Mouse (Mus musculus) adrenal gland, adult 18-20 months (tissue): ENCODE results near the gene Dnah3. TPM values are rescaled to one million over a fixed set of nuclear protein-coding genes. Genes with fewer than 3 reads are reported as not detected.

Source experiments
- DNase-seq, 2 experiments: peaks; one replicate each; pipeline ENCODE4 v3.0.0; 2021 to 2022; ENCODE audit warnings: low spot score in 2 of 2
- long read RNA-seq, 2 experiments: library from polyadenylated mRNA; stranded (forward); transcript quantifications; one replicate each; pipeline ENCODE4 v2.0.0; 2021
- total RNA-seq, 2 experiments: library from RNA; stranded (reverse); gene quantifications; 1 replicate in 1 of 2; 2 replicates in 1 of 2; pipeline ENCODE4 v1.2.3; 2021

Gene Dnah3
- total RNA-seq, result under 1 TPM; 0.03 to 0.26 TPM
- long read RNA-seq, experiment 1, result 0 reads
- long read RNA-seq, experiment 2, result 0 reads

- no peak for DNase-seq
These were observed at the start of gene Dnah3 for GRCm38 (mm10) chr7:120095180-120095579. TSS of gene Dnah3 (minus strand) at chr7:120095280.

- no peak for DNase-seq
These were observed 47.7 kb upstream of the Dnah3 start for GRCm38 (mm10) chr7:120142743-120143142.

- DNase-seq, result no peak
These were observed 33.9 kb upstream of the Dnah3 start for GRCm38 (mm10) chr7:120128951-120129350.

- no peak for DNase-seq
These were observed 32.6 kb upstream of the Dnah3 start for GRCm38 (mm10) chr7:120127686-120128059.

- DNase-seq, result no peak
These were observed 32.1 kb upstream of the Dnah3 start for GRCm38 (mm10) chr7:120126976-120127685.

GRCm38 (mm10) chr7:120124844-120125243 lies 29.8 kb upstream of the Dnah3 start:
- peak; percentile 51 to 66 for DNase-seq

- no peak for DNase-seq
These were observed 28.7 kb upstream of the Dnah3 start for GRCm38 (mm10) chr7:120123776-120124175.

GRCm38 (mm10) chr7:120117529-120117928 lies 22.4 kb upstream of the Dnah3 start:
- DNase-seq, result peak in 1 of 2 experiments; percentile 36

GRCm38 (mm10) chr7:120116976-120117375 lies 21.9 kb upstream of the Dnah3 start:
- DNase-seq, result no peak

GRCm38 (mm10) chr7:120109676-120110075 lies 14.6 kb upstream of the Dnah3 start:
- no peak for DNase-seq

GRCm38 (mm10) chr7:120106356-120106755 lies 11.3 kb upstream of the Dnah3 start:
- no peak for DNase-seq

- no peak for DNase-seq
These were observed 9.9 kb upstream of the Dnah3 start for GRCm38 (mm10) chr7:120104975-120105374.

GRCm38 (mm10) chr7:120103019-120103567 lies 8.0 kb upstream of the Dnah3 start:
- DNase-seq, result peak; percentile 61 to 62

GRCm38 (mm10) chr7:120102164-120102972 lies 7.3 kb upstream of the Dnah3 start, which contains the start of gene Tmem159:
TSS of gene Tmem159 (plus strand) at chr7:120102353.
- peak; percentile 88 for DNase-seq

GRCm38 (mm10) chr7:120098403-120098802 lies 3.3 kb upstream of the Dnah3 start:
- peak; percentile 84 to 88 for DNase-seq

GRCm38 (mm10) chr7:120097845-120098244 lies 2.8 kb upstream of the Dnah3 start:
- DNase-seq, result peak; percentile 62 to 67

GRCm38 (mm10) chr7:120094216-120094615 lies 864 bp downstream of the Dnah3 start:
- no peak for DNase-seq

GRCm38 (mm10) chr7:120093033-120093432 lies 2.0 kb downstream of the Dnah3 start:
- no peak for DNase-seq

GRCm38 (mm10) chr7:120080177-120080576 lies 14.9 kb downstream of the Dnah3 start:
- no peak for DNase-seq

GRCm38 (mm10) chr7:120069164-120069563 lies 25.9 kb downstream of the Dnah3 start:
- DNase-seq, result no peak

GRCm38 (mm10) chr7:120068114-120068513 lies 27.0 kb downstream of the Dnah3 start:
- DNase-seq, result no peak

- no peak for DNase-seq
These were observed 31.0 kb downstream of the Dnah3 start for GRCm38 (mm10) chr7:120064045-120064444.
